Mouse (Mus musculus) CH12.LX (cell line): ENCODE measurements around the gene H2-T24. TPM values are rescaled to one million over a fixed set of nuclear protein-coding genes. Genes with fewer than 3 reads are reported as not detected.

Experiments used
- DNase-seq: peaks from one replicate; pipeline ENCODE4 v3.0.0-alpha.2; 2013; ENCODE audit errors: extremely low read depth
- H3K27ac ChIP-seq: 2 replicates; pipeline ENCODE4 v1.5.1; 2012; ENCODE audit warnings: low read depth, mild to moderate bottlenecking, control low read depth, moderate library complexity; ENCODE audit not compliant: insufficient read depth
- H3K27me3 ChIP-seq: replicated peaks from 2 replicates; pipeline ENCODE3; 2012; ENCODE audit warnings: inconsistent platforms
- H3K36me3 ChIP-seq, 2 experiments: replicated peaks in 1 of 2; 2 replicates each; pipeline versions ENCODE3 to v1.6.1; 2012; ENCODE audit warnings: inconsistent platforms in 1 of 2, low read length in 1 of 2, mild to moderate bottlenecking in 1 of 2, mixed read lengths in 1 of 2, moderate library complexity in 1 of 2; ENCODE audit not compliant: control insufficient read depth in 1 of 2, insufficient read depth in 1 of 2
- H3K4me1 ChIP-seq, 2 experiments: 2 replicates each; pipeline ENCODE4 v1.6.1; 2012; ENCODE audit warnings: inconsistent platforms in 1 of 2, moderate library complexity in 1 of 2; ENCODE audit not compliant: insufficient read depth in 2 of 2, control insufficient read depth in 1 of 2
- H3K4me2 ChIP-seq: 2 replicates; pipeline ENCODE4 v1.6.1; 2012; ENCODE audit warnings: low read depth, mild to moderate bottlenecking, control low read depth; ENCODE audit not compliant: poor library complexity, insufficient read depth, severe bottlenecking
- H3K4me3 ChIP-seq, 3 experiments: fragments of 150-350 bp in 1 of 3; sonication (generic) in 1 of 3; replicated peaks in 1 of 3; 2 replicates each; pipeline versions ENCODE3 to v1.5.1; 2011 to 2012; ENCODE audit warnings: low read depth in 2 of 3, low read length in 2 of 3, mild to moderate bottlenecking in 2 of 3, moderate library complexity in 2 of 3, control low read depth in 1 of 3, improper control_type of control experiment in 1 of 3, inconsistent platforms in 1 of 3, mixed read lengths in 1 of 3; ENCODE audit not compliant: poor library complexity in 1 of 3
- H3K79me2 ChIP-seq: replicated peaks from 2 replicates; pipeline ENCODE4 v1.6.1; 2012; ENCODE audit warnings: mild to moderate bottlenecking, moderate library complexity; ENCODE audit not compliant: control insufficient read depth, poor library complexity, insufficient read depth, severe bottlenecking; ENCODE audit errors: extremely low read depth
- H3K9ac ChIP-seq: 2 replicates; pipeline ENCODE4 v1.6.1; 2012; ENCODE audit warnings: low read depth, mild to moderate bottlenecking, control low read depth, moderate library complexity; ENCODE audit not compliant: insufficient read depth
- H3K9me3 ChIP-seq: replicated peaks from 2 replicates; pipeline ENCODE3; 2012; ENCODE audit warnings: low read length, inconsistent platforms, mixed read lengths
- BHLHE40 ChIP-seq: IDR thresholded peaks from 2 replicates; pipeline ENCODE4 v1.6.1; 2011; ENCODE audit warnings: mild to moderate bottlenecking, low read depth, low read length, improper control_type of control experiment
- CHD1 ChIP-seq: IDR thresholded peaks from 2 replicates; pipeline ENCODE4 v1.6.1; 2012; ENCODE audit warnings: low read depth, low read length, improper control_type of control experiment, inconsistent platforms
- CHD2 ChIP-seq: IDR thresholded peaks from 2 replicates; pipeline ENCODE4 v1.6.1; 2011; ENCODE audit warnings: low read length, improper control_type of control experiment
- CTCF ChIP-seq, 2 experiments: IDR thresholded peaks in 1 of 2; conservative IDR thresholded peaks in 1 of 2; 2 replicates each; pipeline ENCODE4 v1.5.1; 2011 to 2012; ENCODE audit warnings: low read depth in 2 of 2, low read length in 2 of 2, improper control_type of control experiment in 1 of 2, inconsistent platforms in 1 of 2, mild to moderate bottlenecking in 1 of 2, moderate library complexity in 1 of 2
- E2F4 ChIP-seq: IDR thresholded peaks from 2 replicates; pipeline ENCODE4 v1.6.1; 2011; ENCODE audit warnings: low read depth, low read length, improper control_type of control experiment; ENCODE audit not compliant: insufficient replicate concordance
- ELF1 ChIP-seq: IDR thresholded peaks from 2 replicates; pipeline ENCODE4 v1.6.1; 2014; ENCODE audit warnings: low read depth, mild to moderate bottlenecking, inconsistent platforms, low read length, improper control_type of control experiment
- EP300 ChIP-seq: IDR thresholded peaks from 2 replicates; pipeline ENCODE4 v1.6.1; 2011; ENCODE audit warnings: low read length, improper control_type of control experiment
- ETS1 ChIP-seq: conservative IDR thresholded peaks from 2 replicates; pipeline ENCODE4 v1.6.1; 2012; ENCODE audit warnings: low read depth, mild to moderate bottlenecking, inconsistent platforms, low read length, improper control_type of control experiment, moderate library complexity
- GABPA ChIP-seq: IDR thresholded peaks from 2 replicates; pipeline ENCODE4 v1.6.1; 2012; ENCODE audit warnings: low read depth, low read length, improper control_type of control experiment, inconsistent platforms; ENCODE audit not compliant: insufficient replicate concordance
- HCFC1 ChIP-seq: IDR thresholded peaks from 2 replicates; pipeline ENCODE4 v1.6.1; 2012; ENCODE audit warnings: low read depth, mild to moderate bottlenecking, inconsistent platforms, low read length, improper control_type of control experiment
- IRF4 ChIP-seq: IDR thresholded peaks from 2 replicates; pipeline ENCODE4 v1.6.1; 2014; ENCODE audit warnings: low read depth, mild to moderate bottlenecking, inconsistent platforms, low read length, improper control_type of control experiment
- JUN ChIP-seq: IDR thresholded peaks from 2 replicates; pipeline ENCODE4 v1.6.1; 2011; ENCODE audit warnings: low read depth, mild to moderate bottlenecking, low read length, improper control_type of control experiment, moderate library complexity; ENCODE audit not compliant: insufficient read depth
- JUND ChIP-seq: conservative IDR thresholded peaks from 2 replicates; pipeline ENCODE4 v1.6.1; 2011; ENCODE audit warnings: low read depth, low read length, improper control_type of control experiment
- KAT2A ChIP-seq: IDR thresholded peaks from 2 replicates; pipeline ENCODE4 v1.6.1; 2012; ENCODE audit warnings: low read length, improper control_type of control experiment, inconsistent platforms; ENCODE audit not compliant: insufficient replicate concordance
- MAFK ChIP-seq: IDR thresholded peaks from 2 replicates; pipeline ENCODE4 v1.6.1; 2011; ENCODE audit warnings: low read length, improper control_type of control experiment; ENCODE audit not compliant: insufficient replicate concordance
- MAX ChIP-seq: IDR thresholded peaks from 2 replicates; pipeline ENCODE4 v1.6.1; 2011; ENCODE audit warnings: low read length, improper control_type of control experiment
- MAZ ChIP-seq: IDR thresholded peaks from 2 replicates; pipeline ENCODE4 v1.6.1; 2012; ENCODE audit warnings: low read depth, mild to moderate bottlenecking, inconsistent platforms, low read length, improper control_type of control experiment, moderate library complexity
- MEF2A ChIP-seq: IDR thresholded peaks from 2 replicates; pipeline ENCODE4 v1.6.1; 2014; ENCODE audit warnings: low read depth, mild to moderate bottlenecking, inconsistent platforms, low read length, improper control_type of control experiment, borderline replicate concordance
- MXI1 ChIP-seq: IDR thresholded peaks from 2 replicates; pipeline ENCODE4 v1.6.1; 2011; ENCODE audit warnings: mild to moderate bottlenecking, low read depth, low read length, improper control_type of control experiment
- MYC ChIP-seq: IDR thresholded peaks from 2 replicates; pipeline ENCODE4 v1.6.1; 2011; ENCODE audit warnings: low read depth, mild to moderate bottlenecking, improper control_type of control experiment, low read length
- NELFE ChIP-seq: IDR thresholded peaks from 2 replicates; pipeline ENCODE4 v1.6.1; 2011; ENCODE audit warnings: low read depth, low read length, improper control_type of control experiment
- NRF1 ChIP-seq: IDR thresholded peaks from 2 replicates; pipeline ENCODE4 v1.6.1; 2014; ENCODE audit warnings: low read depth, mild to moderate bottlenecking, inconsistent platforms, low read length, improper control_type of control experiment, moderate library complexity
- PAX5 ChIP-seq: IDR thresholded peaks from 2 replicates; pipeline ENCODE4 v1.6.1; 2012; ENCODE audit warnings: low read length, inconsistent platforms, mixed read lengths
- POLR2A ChIP-seq: IDR thresholded peaks from 2 replicates; pipeline ENCODE4 v1.6.1; 2011; ENCODE audit warnings: low read depth, mild to moderate bottlenecking, improper control_type of control experiment, low read length
- POLR2AphosphoS2 ChIP-seq: IDR thresholded peaks from 2 replicates; pipeline ENCODE4 v1.6.1; 2011; ENCODE audit warnings: low read depth, low read length, improper control_type of control experiment
- RAD21 ChIP-seq: IDR thresholded peaks from 2 replicates; pipeline ENCODE4 v1.6.1; 2011; ENCODE audit warnings: low read depth, mild to moderate bottlenecking, low read length, improper control_type of control experiment, moderate library complexity
- RCOR1 ChIP-seq: conservative IDR thresholded peaks from 2 replicates; pipeline ENCODE4 v1.6.1; 2012; ENCODE audit warnings: low read depth, mild to moderate bottlenecking, inconsistent platforms, low read length, improper control_type of control experiment
- SIN3A ChIP-seq: IDR thresholded peaks from 2 replicates; pipeline ENCODE4 v1.6.1; 2012; ENCODE audit warnings: low read length, improper control_type of control experiment, inconsistent platforms
- SMC3 ChIP-seq: IDR thresholded peaks from 2 replicates; pipeline ENCODE4 v1.6.1; 2011; ENCODE audit warnings: low read depth, low read length, improper control_type of control experiment
- TBP ChIP-seq: conservative IDR thresholded peaks from 2 replicates; pipeline ENCODE4 v1.6.1; 2011; ENCODE audit warnings: low read depth, low read length, improper control_type of control experiment
- TCF12 ChIP-seq: IDR thresholded peaks from 2 replicates; pipeline ENCODE4 v1.6.1; 2014; ENCODE audit warnings: low read depth, mild to moderate bottlenecking, inconsistent platforms, low read length, improper control_type of control experiment
- UBTF ChIP-seq: IDR thresholded peaks from 2 replicates; pipeline ENCODE4 v1.6.1; 2012; ENCODE audit warnings: low read depth, mild to moderate bottlenecking, inconsistent platforms, low read length, improper control_type of control experiment, moderate library complexity
- USF1 ChIP-seq: IDR thresholded peaks from 2 replicates; pipeline ENCODE4 v1.6.1; 2014; ENCODE audit warnings: low read depth, mild to moderate bottlenecking, inconsistent platforms, low read length, improper control_type of control experiment
- USF2 ChIP-seq: conservative IDR thresholded peaks from 2 replicates; pipeline ENCODE4 v1.6.1; 2011; ENCODE audit warnings: low read depth, low read length, improper control_type of control experiment
- ZC3H11A ChIP-seq: IDR thresholded peaks from 2 replicates; pipeline ENCODE4 v1.6.1; 2012; ENCODE audit warnings: low read depth, mild to moderate bottlenecking, inconsistent platforms, low read length, improper control_type of control experiment
- ZKSCAN1 ChIP-seq: IDR thresholded peaks from 2 replicates; pipeline ENCODE4 v1.6.1; 2012; ENCODE audit warnings: low read depth, inconsistent platforms, low read length, improper control_type of control experiment, borderline replicate concordance
- ZMIZ1 ChIP-seq: IDR thresholded peaks from 2 replicates; pipeline ENCODE4 v1.6.1; 2012; ENCODE audit warnings: low read depth, mild to moderate bottlenecking, inconsistent platforms, low read length, improper control_type of control experiment
- ZNF384 ChIP-seq: IDR thresholded peaks from 2 replicates; pipeline ENCODE4 v1.6.1; 2012; ENCODE audit warnings: low read depth, low read length, improper control_type of control experiment, inconsistent platforms
- dilution Hi-C: fragments of 300-500 bp; cut with MboI; formaldehyde crosslinking; loops from 2 replicates; pipeline ENCODE4 v1.14.3; 2020; ENCODE audit warnings: low sequenced_read_pairs; ENCODE audit not compliant: extremely low pct_unique_long_range_greater_than_20kb, extremely low pct_ligation_motif_present
- in situ Hi-C: fragments of 300-500 bp; cut with MboI; formaldehyde crosslinking; loops from 3 replicates; pipeline ENCODE4 v1.14.3; 2019; ENCODE audit warnings: low sequenced_read_pairs, low pct_ligation_motif_present, low pct_unique_long_range_greater_than_20kb, mixed read lengths
- polyA plus RNA-seq: library from polyadenylated mRNA; unstranded; fragments of >175 nt; gene quantifications from 2 replicates; pipeline ENCODE4 v1.2.1, GENCODE M21; 2012; ENCODE audit warnings: low read depth; ENCODE audit not compliant: insufficient read length
- total RNA-seq, 2 experiments: library from RNA; depleted of rRNA; stranded (reverse); fragments of 300-350 nt in 1 of 2; fragments of >200 nt in 1 of 2; gene quantifications; 2 replicates each; pipeline ENCODE4 v1.2.3; 2012 to 2014

H2-T24 gene
- total and polyA plus RNA-seq, 3 experiments: 7.6 to 9.8 (median 9.3) TPM

GRCm38 (mm10) chr17:35998545-35999305, 21.6 kb downstream of the H2-T24 start:
- H3K4me3 ChIP-seq: peak overlapping the region; percentile 62 to 73 (median 71)
- in situ Hi-C loops: no loop called here
- H3K9me3 ChIP-seq: peaks cover 16% of the 10 kb centered on the region
- H3K27me3 ChIP-seq: no peaks in the 10 kb centered on the region
- peaks cover 57% of the 10 kb centered on the region for H3K79me2 ChIP-seq
- peaks cover 7 to 35% of the 10 kb centered on the region in 2 experiments; a peak in 2 of 4 replicates for H3K4me1 ChIP-seq
- DNase-seq: peak; percentile 45
- H3K9ac ChIP-seq: peak overlapping the region; percentile 94
- peak overlapping the region; percentile 95 for H3K27ac ChIP-seq
- H3K36me3 ChIP-seq: peaks cover 8 to 17% of the 10 kb centered on the region in 2 experiments
- dilution Hi-C loops: no loop called here
- TF ChIP-seq SMC3 (no peak), TCF12 (no peak), E2F4 (no peak), CTCF (conservative IDR thresholded peaks at IDR 0.05 in 1 of 2, IDR thresholded peaks at IDR 0.05 in 1 of 2; ENCODE audit: low read depth in 2 of 2, low read length in 2 of 2) (no peak), ETS1 (no peak), PAX5 (no peak), ZNF384 (no peak), TBP (no peak), MAX (peak; percentile 76), RAD21 (no peak), MAFK (no peak), CHD2 (no peak), ELF1 (no peak), GABPA (no peak), USF2 (no peak), JUND (no peak), IRF4 (no peak), SIN3A (no peak), CHD1 (0 out of 2 replicates have a peak, but pooled peaks have one; percentile 19), MYC (peak; percentile 88; the same call in 1 of the 2 replicates), ZKSCAN1 (no peak), RCOR1 (no peak), ZC3H11A (no peak), JUN (no peak), USF1 (no peak), EP300 (no peak), MEF2A (no peak), ZMIZ1 (no peak), BHLHE40 (no peak), POLR2AphosphoS2 (no peak; the same call in 1 of the 2 replicates), KAT2A (no peak), HCFC1 (no peak), UBTF (no peak), MXI1 (peak; percentile 74), MAZ (no peak), POLR2A (0 out of 2 replicates have a peak, but pooled peaks have one; percentile 13), NRF1 (no peak), NELFE (no peak)
- H3K4me2 ChIP-seq: no peak overlapping the region
